Mouse (Mus musculus): ENCODE measurements around the gene Adssl1. TPM values are rescaled to one million over a fixed set of nuclear protein-coding genes. Genes with fewer than 3 reads are reported as not detected.

Adssl1 gene
- total RNA-seq, 1 experiment from 2014 or later: 34.1 TPM

DNA sequence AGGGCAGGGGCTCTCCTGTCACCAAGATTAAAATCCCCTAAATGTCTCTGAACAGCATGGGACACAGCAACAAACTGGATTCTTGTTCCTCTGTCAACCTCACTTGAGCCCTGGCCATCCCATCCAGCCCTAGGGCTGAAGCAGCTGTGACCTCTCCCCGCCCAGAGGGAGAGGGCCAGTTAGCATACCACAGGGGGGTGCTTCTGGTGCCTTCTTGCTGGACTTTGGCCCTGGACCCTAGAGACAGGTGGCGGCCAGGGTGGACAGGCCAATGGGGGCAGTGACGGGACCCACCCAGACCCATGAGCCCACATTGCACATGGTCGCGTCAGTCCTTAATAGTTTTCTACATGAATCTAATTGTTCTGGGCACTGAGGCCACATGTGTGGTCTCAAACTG lies 34.2 kb downstream of the Adssl1 start:
- DNase-seq: no peak

DNA sequence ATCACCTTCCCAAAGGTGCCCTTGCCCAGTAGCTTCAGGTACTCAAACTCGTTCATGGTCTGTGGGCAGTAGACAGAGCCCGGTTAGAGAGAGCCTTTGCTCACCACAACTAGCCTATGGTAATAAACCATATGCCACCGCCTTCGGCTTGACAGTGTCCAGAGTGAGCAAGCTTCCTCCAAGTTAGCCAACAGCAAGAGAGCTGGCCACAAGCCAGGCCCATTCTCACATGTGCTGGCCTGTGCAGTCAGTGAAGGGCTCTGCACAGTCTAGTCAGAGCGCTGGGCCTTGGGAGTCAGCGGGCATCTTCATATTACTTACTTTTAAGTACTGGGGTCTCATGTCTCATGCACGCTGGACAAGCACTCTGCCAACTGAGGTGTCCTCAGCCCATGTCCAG lies 38.8 kb downstream of the Adssl1 start:
- DNase-seq: peak; percentile 80

DNA sequence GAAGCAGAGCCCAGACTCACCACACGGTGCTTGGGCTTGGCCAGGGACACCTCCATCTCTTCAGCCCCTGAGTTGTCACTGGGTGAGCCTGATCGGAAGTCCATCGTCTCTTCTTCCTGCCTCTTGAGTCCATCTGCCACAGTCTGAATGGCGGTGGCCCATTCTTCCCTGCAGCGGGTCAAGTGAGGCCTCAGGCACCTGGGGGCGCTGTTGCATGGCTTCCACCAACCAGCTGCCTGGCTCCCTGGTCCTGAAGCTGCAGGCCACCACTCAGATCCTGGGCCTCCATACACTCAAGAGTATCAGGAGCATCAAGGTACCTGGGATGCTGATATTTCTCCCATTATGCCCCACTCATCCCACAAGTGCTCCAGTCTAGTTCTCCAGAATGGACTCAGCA lies 39.3 kb downstream of the Adssl1 start:
- DNase-seq: peak; percentile 91

DNA sequence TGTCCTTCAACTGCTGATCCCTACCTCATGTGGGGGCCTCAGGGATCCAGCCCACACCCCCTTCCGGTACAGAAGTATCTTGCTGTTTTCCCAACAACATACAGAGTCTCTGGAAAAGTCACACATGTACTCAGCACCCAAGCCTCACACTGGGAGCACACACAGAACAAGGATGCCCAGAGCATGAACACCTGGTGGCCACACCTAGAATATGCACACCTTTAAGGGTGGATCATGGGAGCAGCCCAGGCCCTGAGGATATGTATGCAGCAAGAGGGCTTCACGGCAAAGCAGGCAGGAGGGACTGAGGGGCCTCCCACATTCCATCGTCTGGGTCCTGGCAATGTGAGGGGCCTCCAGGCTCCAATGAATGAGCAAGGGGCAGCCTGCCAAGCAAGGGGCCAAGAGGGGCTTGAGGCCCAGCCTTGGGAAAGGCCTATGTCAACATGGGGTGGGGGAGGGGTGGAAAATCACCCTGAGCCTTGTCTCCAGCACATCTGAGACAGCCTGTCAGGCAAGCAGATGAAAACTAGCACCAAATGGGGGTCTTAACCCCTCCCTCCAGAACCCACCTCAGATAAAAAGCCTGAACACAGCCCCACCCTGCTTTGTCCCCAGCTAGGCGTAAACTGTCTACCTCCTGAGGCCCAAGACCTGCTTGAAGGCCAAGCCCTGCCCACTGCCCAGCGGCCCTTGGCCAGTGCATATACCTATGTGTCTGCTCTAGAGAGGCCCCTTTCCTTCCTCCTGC lies 40.9 kb downstream of the Adssl1 start:
- no peak for DNase-seq

DNA sequence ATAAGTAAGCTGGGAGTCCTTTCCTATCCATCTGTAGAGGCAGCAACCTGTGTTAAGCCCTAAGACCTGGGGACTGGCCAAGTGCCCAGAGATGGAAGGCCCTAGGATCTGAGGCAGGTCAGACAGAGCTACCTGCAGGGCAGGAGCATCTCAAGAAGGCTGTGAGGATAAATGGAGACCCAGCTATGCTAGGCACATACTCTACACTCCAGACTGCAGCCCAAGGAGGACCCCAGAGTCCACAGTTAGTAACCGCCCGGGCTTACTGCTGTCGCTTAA lies 41.4 kb downstream of the Adssl1 start:
- DNase-seq: no peak

DNA sequence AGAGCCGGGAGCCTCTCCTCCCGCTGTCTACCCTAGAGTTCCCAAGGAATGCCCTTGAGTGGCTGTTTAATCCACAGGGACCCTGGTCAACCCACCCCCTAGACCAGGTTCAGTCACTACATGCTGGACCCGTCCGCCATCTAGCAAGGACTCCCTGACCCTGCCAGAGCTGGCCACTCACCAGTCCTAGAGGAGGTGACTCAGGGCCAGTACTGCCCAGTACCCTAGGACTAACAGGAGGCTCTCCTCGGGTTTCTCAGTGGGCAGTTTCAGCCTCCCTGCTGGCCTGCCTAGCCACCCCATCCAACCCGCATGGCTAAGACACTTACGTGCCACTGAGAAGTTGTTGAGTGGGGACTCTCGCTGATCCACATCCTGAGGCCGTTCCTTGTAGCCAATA lies 42.0 kb downstream of the Adssl1 start:
- no peak for DNase-seq

DNA sequence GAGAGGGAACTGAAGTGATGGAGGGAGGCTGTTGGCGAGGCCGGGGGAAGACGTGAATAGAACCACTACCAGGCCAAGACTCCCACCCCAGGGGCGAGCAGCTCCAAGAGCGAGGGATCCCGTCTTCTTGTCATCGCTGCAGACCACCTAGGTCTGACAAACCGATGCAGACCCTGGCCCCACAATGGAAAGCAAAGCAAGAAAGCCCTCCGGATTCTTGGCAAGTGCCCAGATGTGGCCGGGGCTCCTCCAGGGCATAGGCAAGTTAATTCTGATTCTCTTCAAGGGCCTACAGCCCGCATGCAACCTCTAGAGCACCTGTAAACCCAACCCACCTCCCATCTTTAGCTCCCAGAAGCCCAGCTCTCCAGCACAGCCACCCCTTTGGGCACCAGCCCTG lies 43.5 kb downstream of the Adssl1 start:
- DNase-seq: no peak

DNA sequence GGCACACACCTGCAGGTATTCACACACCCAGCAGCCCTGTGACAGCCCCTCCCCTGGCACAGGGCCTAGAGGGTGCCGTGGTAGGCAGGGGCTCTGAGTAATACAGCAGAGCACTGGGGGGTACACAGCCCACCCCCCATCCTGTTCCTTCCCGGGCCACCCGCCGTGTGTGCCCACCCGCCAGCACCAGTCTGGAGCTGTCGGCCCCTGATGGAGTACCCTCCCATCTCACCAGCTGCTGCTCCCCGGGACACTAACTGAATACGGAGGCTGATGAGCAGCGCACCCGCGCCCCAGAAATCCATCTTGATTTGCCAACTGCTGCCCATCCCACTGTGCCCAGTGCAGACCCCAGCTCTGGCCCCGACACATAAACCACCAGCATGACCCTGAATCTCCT lies 43.9 kb downstream of the Adssl1 start:
- DNase-seq: no peak

DNA sequence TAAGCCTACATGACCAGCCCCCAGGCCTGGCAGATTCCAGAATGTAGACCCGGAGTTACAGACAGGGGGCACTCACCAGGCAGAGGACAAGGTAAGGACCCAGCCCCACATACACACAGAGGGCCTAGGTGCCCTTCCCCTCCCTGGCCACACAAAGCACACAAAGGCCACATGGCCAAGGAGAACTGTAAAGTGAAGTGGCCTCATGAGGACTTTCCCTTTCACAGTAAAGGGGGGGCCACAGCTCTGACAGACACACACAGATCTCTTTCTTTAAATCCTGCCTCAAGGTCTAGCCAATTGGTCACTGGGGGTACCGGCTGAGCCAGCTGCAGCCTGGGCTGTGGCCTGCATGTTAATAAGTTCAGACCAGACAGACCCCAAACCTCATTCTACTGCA lies 44.3 kb downstream of the Adssl1 start:
- no peak for DNase-seq

DNA sequence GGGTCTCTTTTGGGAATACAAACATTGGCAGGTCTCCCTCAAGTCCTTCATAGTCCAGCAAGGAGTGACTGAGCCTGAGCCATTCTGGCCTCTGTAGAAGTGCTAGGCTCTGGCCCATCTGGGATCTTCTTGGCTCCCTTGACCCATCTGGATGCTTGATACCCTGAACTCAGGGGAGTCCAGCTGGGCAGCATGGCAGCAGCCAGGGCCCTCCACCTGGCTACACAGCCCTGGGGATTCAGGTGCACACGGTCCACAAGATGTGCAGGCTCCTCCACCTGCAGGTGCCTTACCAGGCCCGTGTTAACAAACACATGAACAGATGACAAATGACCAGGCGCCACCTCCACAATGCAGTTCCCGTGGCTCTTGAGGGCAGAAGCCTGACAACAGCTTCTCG lies 44.8 kb downstream of the Adssl1 start:
- no peak for DNase-seq

DNA sequence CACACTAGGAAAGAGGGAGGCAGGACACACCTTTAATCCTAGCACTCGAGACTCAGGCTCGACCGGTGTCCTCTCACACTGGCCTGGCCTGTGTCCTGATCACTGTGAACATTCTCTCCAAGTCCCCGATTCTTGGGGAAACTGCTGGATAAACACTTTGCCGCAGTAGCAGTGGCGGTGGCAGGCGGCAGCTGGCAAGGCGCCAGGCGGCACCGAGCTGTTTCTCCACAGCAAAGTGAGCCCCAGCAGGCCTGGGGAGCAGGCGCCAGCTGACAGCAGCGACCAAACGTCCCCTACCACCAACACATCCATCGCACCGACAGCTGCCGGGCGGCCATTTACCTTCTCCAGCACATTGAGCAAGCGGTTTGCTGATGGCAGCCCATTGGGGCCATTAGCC lies 45.6 kb downstream of the Adssl1 start:
- peak; percentile 84 for DNase-seq

DNA sequence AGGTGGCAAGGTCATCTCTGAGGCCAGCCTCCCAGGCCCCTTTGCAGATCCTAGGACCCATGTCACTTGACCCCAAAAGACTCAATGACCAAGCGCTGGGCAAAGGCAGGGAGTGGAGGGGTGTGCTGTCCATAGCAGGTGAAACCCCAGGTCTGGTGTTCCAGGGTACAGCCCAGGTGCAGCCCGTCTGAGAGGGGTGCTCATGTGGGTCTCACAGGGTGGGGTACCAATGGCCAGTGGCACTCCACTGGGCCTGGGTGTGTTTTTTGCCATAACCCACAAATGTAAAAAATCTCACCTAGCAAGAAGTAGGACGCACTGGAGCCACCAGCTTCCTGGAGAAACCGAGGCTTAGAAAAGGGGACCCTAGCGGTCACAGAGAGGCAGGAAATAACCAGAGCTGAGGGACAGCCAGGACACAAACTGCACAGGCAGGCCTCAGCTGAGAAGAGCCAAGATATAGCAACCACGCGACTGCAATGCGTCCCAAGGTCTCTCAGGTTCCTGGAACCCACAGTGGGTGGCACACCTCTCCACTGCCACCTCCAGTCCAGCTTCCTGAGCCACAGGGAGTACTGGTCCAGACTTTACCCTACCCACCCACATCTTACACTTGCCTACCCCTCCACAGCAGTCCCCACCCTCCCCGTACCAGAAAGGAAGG lies 46.2 kb downstream of the Adssl1 start:
- no peak for DNase-seq

DNA sequence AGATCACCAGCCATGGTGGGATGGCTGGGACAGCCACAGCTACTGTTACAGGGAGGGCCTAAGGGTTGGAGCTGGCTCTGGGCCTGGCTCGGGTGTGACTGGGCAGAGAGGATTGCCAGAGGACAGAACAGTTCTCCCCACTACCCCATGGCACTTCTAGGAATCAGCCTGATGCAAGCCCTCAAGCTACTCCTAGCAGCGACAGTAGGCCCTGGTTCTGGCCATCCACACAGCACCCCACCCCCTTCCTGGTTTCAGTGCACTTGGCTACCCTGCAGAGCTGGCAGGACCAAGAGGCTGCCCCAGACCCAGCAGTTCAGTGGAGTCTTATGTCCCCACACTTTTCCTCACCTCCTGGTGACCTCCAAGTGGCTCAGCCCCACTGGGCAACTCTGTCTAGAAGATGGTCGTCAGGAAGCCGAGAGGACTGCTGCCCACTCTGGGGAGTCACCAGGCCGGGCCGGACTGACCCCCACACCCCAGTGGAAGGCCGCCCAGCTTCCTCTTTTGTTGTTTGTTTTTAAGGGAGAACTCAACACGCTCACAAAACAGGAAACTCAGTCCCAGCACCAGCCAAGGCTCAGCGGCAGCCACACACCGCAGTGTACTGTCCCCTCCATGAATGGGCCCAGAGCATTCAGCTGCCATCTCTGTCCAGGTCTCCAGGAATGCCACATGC lies 47.9 kb downstream of the Adssl1 start:
- DNase-seq: peak; percentile 71

DNA sequence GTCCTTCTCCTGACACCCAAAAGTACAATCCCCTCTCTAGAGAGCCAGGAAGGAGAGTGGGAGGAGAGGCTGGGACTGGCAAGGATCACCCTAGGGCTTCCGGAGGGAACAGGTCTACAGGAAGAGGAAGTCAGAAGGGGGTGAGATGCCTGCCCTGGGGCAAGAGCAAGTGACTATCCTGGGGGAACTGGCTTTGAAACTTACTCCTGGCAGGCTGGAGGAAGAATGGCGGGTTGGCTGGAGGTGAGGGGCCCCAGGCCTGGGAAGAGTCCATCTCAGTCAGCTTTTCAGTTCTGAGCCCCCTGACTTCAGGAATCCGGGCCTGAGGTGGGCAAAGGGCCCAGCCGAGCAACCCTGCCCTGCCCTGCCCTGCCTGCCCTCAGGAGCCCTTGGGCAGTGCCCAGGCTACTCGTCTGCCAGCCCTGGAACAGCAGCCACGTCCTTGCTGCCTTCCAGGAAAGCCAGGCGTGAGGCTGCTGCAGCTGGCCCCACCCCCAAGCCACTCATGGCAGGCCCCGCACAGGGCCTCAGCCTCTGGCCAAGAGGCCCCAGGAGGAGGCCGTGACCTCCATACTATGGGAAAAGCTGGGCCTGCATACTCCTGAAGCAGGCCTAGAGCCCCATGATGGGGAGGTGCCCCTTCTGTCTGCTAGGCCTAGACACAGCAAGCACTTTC lies 51.0 kb downstream of the Adssl1 start:
- peak; percentile 93 for DNase-seq

DNA sequence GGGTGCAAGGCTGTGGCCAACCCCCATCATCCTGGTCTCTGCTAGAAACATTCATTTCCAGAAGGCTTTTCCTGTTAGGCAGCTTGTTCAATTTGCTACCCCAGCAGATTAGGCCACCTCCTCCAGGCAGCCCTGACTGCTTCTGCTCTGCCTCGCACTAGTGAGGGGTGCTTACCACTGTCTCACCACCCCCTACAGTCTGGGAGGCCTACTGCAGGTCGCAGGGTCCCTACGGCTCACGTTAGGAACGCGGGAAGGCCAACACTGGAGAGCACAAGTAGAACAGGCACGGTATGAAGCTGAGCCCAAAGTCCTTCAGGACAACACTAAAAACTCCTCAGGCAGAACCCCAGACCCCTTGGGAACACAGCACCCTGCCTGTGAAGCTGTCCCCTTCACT lies 52.0 kb downstream of the Adssl1 start:
- DNase-seq: peak; percentile 75

DNA sequence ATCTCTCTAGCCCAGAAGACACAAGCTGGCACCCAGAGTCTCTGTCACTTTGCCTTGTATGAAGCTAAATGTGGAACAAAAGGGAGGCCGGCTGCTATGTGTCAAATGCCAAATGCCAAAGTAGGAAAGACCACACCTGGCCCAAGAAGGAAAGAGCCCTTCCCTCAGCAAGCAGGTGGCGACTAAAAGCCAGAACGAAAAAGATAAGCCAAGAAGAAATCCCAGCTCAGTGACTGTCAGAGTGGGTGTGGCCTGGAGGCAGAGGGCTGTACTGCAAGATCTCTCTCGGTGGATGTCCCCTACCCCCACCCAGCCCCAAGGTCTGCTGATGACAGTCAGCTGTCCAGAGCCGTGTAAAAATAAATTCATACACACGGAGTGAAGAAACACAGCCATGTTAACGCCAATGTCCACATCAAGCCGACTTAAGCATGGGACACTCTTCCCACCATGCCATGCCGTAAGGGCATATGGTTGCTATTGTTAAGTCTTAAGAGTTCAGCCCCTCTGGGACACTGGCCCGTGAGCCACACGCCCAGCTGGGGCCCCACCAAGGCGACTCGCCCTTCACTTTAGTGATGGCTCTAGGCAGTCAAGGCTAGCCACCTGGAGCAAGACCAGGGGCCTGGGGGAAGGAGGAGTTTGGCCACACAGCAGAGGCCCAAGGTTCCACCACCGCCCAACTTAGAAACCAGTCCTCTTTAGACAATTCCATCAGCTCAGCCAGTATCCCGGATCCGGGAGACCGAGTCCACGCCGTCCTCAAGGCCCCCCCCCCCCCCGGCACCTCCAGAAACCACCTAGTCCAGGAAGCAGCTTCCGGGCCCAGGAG lies 53.1 kb downstream of the Adssl1 start:
- peak; percentile 83 for DNase-seq

DNA sequence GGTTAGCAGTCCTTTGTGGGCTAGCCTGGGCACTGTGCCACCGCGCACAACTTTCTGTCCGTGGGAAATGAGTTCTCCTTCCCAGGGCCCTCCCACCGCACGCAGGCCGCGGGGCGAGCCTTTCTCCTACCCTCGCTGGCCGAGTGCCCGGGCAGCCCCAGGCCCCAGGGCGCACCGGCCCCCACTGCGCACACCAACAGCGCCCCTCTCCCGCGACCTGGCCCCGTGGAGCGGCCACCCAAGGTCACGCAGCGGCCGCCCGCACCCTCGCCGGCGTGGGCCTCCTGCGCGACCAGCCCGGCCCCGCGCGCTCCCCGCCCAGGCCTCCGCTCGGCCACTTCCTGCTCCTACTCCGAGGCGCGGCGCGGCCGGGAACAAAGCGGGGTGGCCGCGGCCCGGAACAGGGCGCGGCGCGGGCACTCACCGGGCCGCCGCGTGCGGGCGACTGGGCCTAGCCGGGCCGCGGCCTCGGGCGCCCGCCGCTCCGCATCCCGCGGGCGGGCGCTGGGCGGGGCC lies 53.8 kb downstream of the Adssl1 start:
- no peak for DNase-seq

DNA sequence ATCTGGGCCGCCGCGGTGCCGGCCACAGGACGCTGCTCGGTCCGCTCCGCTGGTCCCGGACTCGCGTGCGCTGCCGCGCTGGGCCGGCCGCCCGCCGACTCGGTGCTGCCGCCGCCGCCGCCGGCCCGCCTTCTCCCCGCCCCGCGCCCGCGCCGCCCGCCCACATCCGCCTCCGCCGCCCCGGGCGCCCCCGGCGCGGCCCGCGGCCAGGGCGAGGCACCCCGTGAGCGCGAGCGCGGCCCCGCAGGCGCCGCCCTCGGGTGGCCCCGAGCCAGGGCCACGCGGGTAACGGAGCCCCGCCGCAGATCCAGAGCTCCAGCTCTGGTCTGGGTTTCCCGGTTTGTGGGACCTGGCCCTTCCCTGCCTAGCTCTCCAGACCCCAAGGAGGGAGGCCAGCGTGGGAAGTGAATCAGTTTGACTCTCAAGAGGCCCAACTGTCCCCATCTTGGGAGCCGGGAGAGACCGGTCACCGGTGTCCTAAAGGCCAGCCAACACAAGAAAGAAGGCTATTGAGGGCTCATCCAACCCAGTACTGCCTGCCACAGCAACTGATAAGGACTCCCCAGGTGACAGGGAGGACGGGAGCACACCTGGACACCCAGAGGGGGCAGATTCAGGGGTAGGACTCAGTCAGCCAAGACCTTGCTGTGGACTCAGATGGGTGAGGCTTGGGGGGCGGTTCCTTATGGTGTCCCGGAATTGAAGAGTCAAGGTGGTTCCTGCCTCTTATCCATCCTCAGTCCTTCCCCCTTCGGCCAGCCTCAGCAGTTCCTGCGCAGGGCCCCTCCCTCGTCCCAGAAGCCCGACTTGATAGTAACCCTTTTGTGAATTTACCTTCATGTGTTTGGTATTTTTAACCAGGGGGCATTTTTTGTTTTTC lies 54.5 kb downstream of the Adssl1 start, which contains the start of gene Akt1:
Akt1 (minus strand) TSS at position 753 of the 880 bp plus-strand sequence.
- peak; percentile 77 for DNase-seq

DNA sequence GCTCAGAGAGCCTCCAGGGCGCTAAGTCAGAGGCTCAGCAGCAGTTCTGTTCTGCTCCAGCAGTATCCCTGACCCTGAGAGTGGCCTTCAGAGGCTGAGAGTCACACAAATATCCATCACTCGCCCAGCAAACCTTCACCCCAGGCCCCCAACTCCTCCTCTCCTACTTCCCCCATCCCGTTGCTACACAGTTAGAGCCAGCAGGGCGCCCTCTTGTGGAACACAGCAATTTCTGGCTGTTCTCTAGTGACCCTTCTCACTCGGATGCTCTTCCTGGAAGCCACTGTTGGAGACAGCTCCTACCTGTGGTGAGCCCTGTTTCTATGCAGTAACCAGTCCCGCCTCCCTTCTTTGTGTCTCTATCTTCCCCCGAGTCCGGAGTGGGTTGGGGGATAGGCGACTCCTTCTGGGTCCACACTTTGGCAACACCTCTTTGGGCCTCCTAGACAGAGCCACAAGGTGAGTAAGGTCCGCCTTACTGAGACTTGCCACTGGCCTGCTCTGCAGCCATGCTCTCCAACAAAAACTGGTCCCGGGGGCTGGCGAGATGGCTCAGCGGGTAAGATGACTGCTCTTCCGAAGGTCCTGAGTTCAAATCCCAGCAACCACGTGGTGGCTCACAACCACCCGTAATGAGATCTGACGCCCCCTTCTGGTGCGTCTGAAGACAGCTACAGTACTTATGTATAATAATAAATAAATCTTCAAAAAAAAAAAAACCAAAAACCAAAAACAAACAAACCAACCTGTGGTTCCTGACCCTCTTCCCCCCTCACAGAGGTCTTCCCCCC lies 55.6 kb downstream of the Adssl1 start:
- peak; percentile 94 for DNase-seq

DNA sequence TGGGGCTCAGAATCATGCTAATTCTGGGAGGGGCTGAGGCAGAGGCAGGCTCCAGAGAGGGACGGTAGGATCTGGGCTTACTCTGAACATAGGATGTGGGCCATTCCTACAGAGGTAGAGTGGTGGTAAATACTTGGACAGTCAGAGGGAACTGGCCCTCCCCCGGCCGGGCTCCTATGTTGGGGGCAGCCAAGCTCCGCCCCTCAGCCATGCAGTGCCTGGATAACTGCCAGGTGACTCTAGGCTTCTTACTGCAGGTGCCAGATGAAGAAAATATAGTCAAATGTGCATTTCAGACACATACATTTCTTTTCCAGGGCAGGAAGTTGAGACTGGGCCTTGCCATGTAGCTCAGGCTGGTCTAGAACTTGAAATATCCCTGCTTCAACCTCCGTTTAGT lies 57.2 kb downstream of the Adssl1 start:
- DNase-seq: peak; percentile 75

Data from adrenal gland, postnatal 14 days (tissue).